Mouse (Mus musculus) layer of hippocampus, adult 18-20 months (tissue): ENCODE measurements around the gene Pik3ca. TPM values are rescaled to one million over a fixed set of nuclear protein-coding genes. Genes with fewer than 3 reads are reported as not detected.
"Not testable (repeated sequence)": the region's sequence is repeated elsewhere in the genome, so short reads cannot be mapped to it uniquely, and the experiment has no call there.

Experiments used
- DNase-seq, 2 experiments: peaks; one replicate each; pipeline ENCODE4 v3.0.0; 2022; ENCODE audit warnings: low spot score in 2 of 2
- total RNA-seq, 2 experiments: library from RNA; stranded (reverse); gene quantifications; 2 replicates each; pipeline ENCODE4 v1.2.3; 2021

Gene Pik3ca
- total RNA-seq, 2 experiments from 2014 or later = 47.4 to 52.0 TPM

- no peak for DNase-seq
Measured at GRCm38 (mm10) chr3:32401591-32401990, 4.1 kb downstream of the Pik3ca start.

GRCm38 (mm10) chr3:32402990-32403885 lies 5.8 kb downstream of the Pik3ca start:
- DNase-seq = no peak

GRCm38 (mm10) chr3:32405699-32406098 lies 8.2 kb downstream of the Pik3ca start:
- no peak for DNase-seq

GRCm38 (mm10) chr3:32406804-32407203 lies 9.3 kb downstream of the Pik3ca start:
- DNase-seq = no peak

- DNase-seq = no peak
Measured at GRCm38 (mm10) chr3:32408811-32409273, 11.4 kb downstream of the Pik3ca start.

- DNase-seq = no peak
Measured at GRCm38 (mm10) chr3:32412502-32413044, 15.1 kb downstream of the Pik3ca start.

- DNase-seq = no peak
Measured at GRCm38 (mm10) chr3:32414381-32414780, 16.9 kb downstream of the Pik3ca start.

GRCm38 (mm10) chr3:32415370-32416309 lies 18.2 kb downstream of the Pik3ca start:
- DNase-seq = no peak

GRCm38 (mm10) chr3:32417751-32418211 lies 20.3 kb downstream of the Pik3ca start:
- DNase-seq = no peak

GRCm38 (mm10) chr3:32419866-32420265 lies 22.4 kb downstream of the Pik3ca start:
- no peak for DNase-seq

GRCm38 (mm10) chr3:32421115-32422054 lies 23.9 kb downstream of the Pik3ca start:
- no peak for DNase-seq

- DNase-seq = no peak
Measured at GRCm38 (mm10) chr3:32427695-32428094, 30.2 kb downstream of the Pik3ca start.

GRCm38 (mm10) chr3:32428361-32428760 lies 30.9 kb downstream of the Pik3ca start:
- no peak for DNase-seq

GRCm38 (mm10) chr3:32428921-32429320 lies 31.4 kb downstream of the Pik3ca start:
- no peak for DNase-seq

GRCm38 (mm10) chr3:32429351-32429750 lies 31.9 kb downstream of the Pik3ca start:
- not testable (repeated sequence) for DNase-seq

- DNase-seq = no peak
Measured at GRCm38 (mm10) chr3:32430394-32430793, 32.9 kb downstream of the Pik3ca start.

- no peak for DNase-seq
Measured at GRCm38 (mm10) chr3:32434016-32434415, 36.5 kb downstream of the Pik3ca start.

GRCm38 (mm10) chr3:32436101-32436500 lies 38.6 kb downstream of the Pik3ca start:
- DNase-seq = no peak

GRCm38 (mm10) chr3:32437297-32437696 lies 39.8 kb downstream of the Pik3ca start:
- DNase-seq = no peak

- no peak for DNase-seq
Measured at GRCm38 (mm10) chr3:32437820-32438219, 40.3 kb downstream of the Pik3ca start.
